Mouse (Mus musculus) CH12.LX (cell line): ENCODE measurements at regions not wholly inside any gene's neighbourhood (a gene's known extent, or its start where the extent isn't known, plus 50 kb on each side); places are given as distances from the start of the nearest gene placed in this dataset.

Experiments
- DNase-seq: peaks from one replicate; pipeline ENCODE4 v3.0.0-alpha.2; 2013; ENCODE audit errors: extremely low read depth
- H3K27ac ChIP-seq: 2 replicates; pipeline ENCODE4 v1.5.1; 2012; ENCODE audit warnings: low read depth, mild to moderate bottlenecking, control low read depth, moderate library complexity; ENCODE audit not compliant: insufficient read depth
- H3K27me3 ChIP-seq: replicated peaks from 2 replicates; pipeline ENCODE3; 2012; ENCODE audit warnings: inconsistent platforms
- H3K36me3 ChIP-seq, 2 experiments: replicated peaks in 1 of 2; 2 replicates each; pipeline versions ENCODE3 to v1.6.1; 2012; ENCODE audit warnings: inconsistent platforms in 1 of 2, low read length in 1 of 2, mild to moderate bottlenecking in 1 of 2, mixed read lengths in 1 of 2, moderate library complexity in 1 of 2; ENCODE audit not compliant: control insufficient read depth in 1 of 2, insufficient read depth in 1 of 2
- H3K4me1 ChIP-seq, 2 experiments: 2 replicates each; pipeline ENCODE4 v1.6.1; 2012; ENCODE audit warnings: inconsistent platforms in 1 of 2, moderate library complexity in 1 of 2; ENCODE audit not compliant: insufficient read depth in 2 of 2, control insufficient read depth in 1 of 2
- H3K4me2 ChIP-seq: 2 replicates; pipeline ENCODE4 v1.6.1; 2012; ENCODE audit warnings: low read depth, mild to moderate bottlenecking, control low read depth; ENCODE audit not compliant: poor library complexity, insufficient read depth, severe bottlenecking
- H3K4me3 ChIP-seq, 3 experiments: fragments of 150-350 bp in 1 of 3; sonication (generic) in 1 of 3; replicated peaks in 1 of 3; 2 replicates each; pipeline versions ENCODE3 to v1.5.1; 2011 to 2012; ENCODE audit warnings: low read depth in 2 of 3, low read length in 2 of 3, mild to moderate bottlenecking in 2 of 3, moderate library complexity in 2 of 3, control low read depth in 1 of 3, improper control_type of control experiment in 1 of 3, inconsistent platforms in 1 of 3, mixed read lengths in 1 of 3; ENCODE audit not compliant: poor library complexity in 1 of 3
- H3K79me2 ChIP-seq: replicated peaks from 2 replicates; pipeline ENCODE4 v1.6.1; 2012; ENCODE audit warnings: mild to moderate bottlenecking, moderate library complexity; ENCODE audit not compliant: control insufficient read depth, poor library complexity, insufficient read depth, severe bottlenecking; ENCODE audit errors: extremely low read depth
- H3K9ac ChIP-seq: 2 replicates; pipeline ENCODE4 v1.6.1; 2012; ENCODE audit warnings: low read depth, mild to moderate bottlenecking, control low read depth, moderate library complexity; ENCODE audit not compliant: insufficient read depth
- H3K9me3 ChIP-seq: replicated peaks from 2 replicates; pipeline ENCODE3; 2012; ENCODE audit warnings: low read length, inconsistent platforms, mixed read lengths
- BHLHE40 ChIP-seq: IDR thresholded peaks from 2 replicates; pipeline ENCODE4 v1.6.1; 2011; ENCODE audit warnings: mild to moderate bottlenecking, low read depth, low read length, improper control_type of control experiment
- CHD2 ChIP-seq: IDR thresholded peaks from 2 replicates; pipeline ENCODE4 v1.6.1; 2011; ENCODE audit warnings: low read length, improper control_type of control experiment
- ELF1 ChIP-seq: IDR thresholded peaks from 2 replicates; pipeline ENCODE4 v1.6.1; 2014; ENCODE audit warnings: low read depth, mild to moderate bottlenecking, inconsistent platforms, low read length, improper control_type of control experiment
- ETS1 ChIP-seq: conservative IDR thresholded peaks from 2 replicates; pipeline ENCODE4 v1.6.1; 2012; ENCODE audit warnings: low read depth, mild to moderate bottlenecking, inconsistent platforms, low read length, improper control_type of control experiment, moderate library complexity
- HCFC1 ChIP-seq: IDR thresholded peaks from 2 replicates; pipeline ENCODE4 v1.6.1; 2012; ENCODE audit warnings: low read depth, mild to moderate bottlenecking, inconsistent platforms, low read length, improper control_type of control experiment
- JUND ChIP-seq: conservative IDR thresholded peaks from 2 replicates; pipeline ENCODE4 v1.6.1; 2011; ENCODE audit warnings: low read depth, low read length, improper control_type of control experiment
- MAFK ChIP-seq: IDR thresholded peaks from 2 replicates; pipeline ENCODE4 v1.6.1; 2011; ENCODE audit warnings: low read length, improper control_type of control experiment; ENCODE audit not compliant: insufficient replicate concordance
- MAX ChIP-seq: IDR thresholded peaks from 2 replicates; pipeline ENCODE4 v1.6.1; 2011; ENCODE audit warnings: low read length, improper control_type of control experiment
- NELFE ChIP-seq: IDR thresholded peaks from 2 replicates; pipeline ENCODE4 v1.6.1; 2011; ENCODE audit warnings: low read depth, low read length, improper control_type of control experiment
- NRF1 ChIP-seq: IDR thresholded peaks from 2 replicates; pipeline ENCODE4 v1.6.1; 2014; ENCODE audit warnings: low read depth, mild to moderate bottlenecking, inconsistent platforms, low read length, improper control_type of control experiment, moderate library complexity
- PAX5 ChIP-seq: IDR thresholded peaks from 2 replicates; pipeline ENCODE4 v1.6.1; 2012; ENCODE audit warnings: low read length, inconsistent platforms, mixed read lengths
- POLR2A ChIP-seq: IDR thresholded peaks from 2 replicates; pipeline ENCODE4 v1.6.1; 2011; ENCODE audit warnings: low read depth, mild to moderate bottlenecking, improper control_type of control experiment, low read length
- POLR2AphosphoS2 ChIP-seq: IDR thresholded peaks from 2 replicates; pipeline ENCODE4 v1.6.1; 2011; ENCODE audit warnings: low read depth, low read length, improper control_type of control experiment
- SMC3 ChIP-seq: IDR thresholded peaks from 2 replicates; pipeline ENCODE4 v1.6.1; 2011; ENCODE audit warnings: low read depth, low read length, improper control_type of control experiment
- TBP ChIP-seq: conservative IDR thresholded peaks from 2 replicates; pipeline ENCODE4 v1.6.1; 2011; ENCODE audit warnings: low read depth, low read length, improper control_type of control experiment
- ZC3H11A ChIP-seq: IDR thresholded peaks from 2 replicates; pipeline ENCODE4 v1.6.1; 2012; ENCODE audit warnings: low read depth, mild to moderate bottlenecking, inconsistent platforms, low read length, improper control_type of control experiment
- ZMIZ1 ChIP-seq: IDR thresholded peaks from 2 replicates; pipeline ENCODE4 v1.6.1; 2012; ENCODE audit warnings: low read depth, mild to moderate bottlenecking, inconsistent platforms, low read length, improper control_type of control experiment
- ZNF384 ChIP-seq: IDR thresholded peaks from 2 replicates; pipeline ENCODE4 v1.6.1; 2012; ENCODE audit warnings: low read depth, low read length, improper control_type of control experiment, inconsistent platforms
- dilution Hi-C: fragments of 300-500 bp; cut with MboI; formaldehyde crosslinking; loops from 2 replicates; pipeline ENCODE4 v1.14.3; 2020; ENCODE audit warnings: low sequenced_read_pairs; ENCODE audit not compliant: extremely low pct_unique_long_range_greater_than_20kb, extremely low pct_ligation_motif_present
- in situ Hi-C: fragments of 300-500 bp; cut with MboI; formaldehyde crosslinking; loops from 3 replicates; pipeline ENCODE4 v1.14.3; 2019; ENCODE audit warnings: low sequenced_read_pairs, low pct_ligation_motif_present, low pct_unique_long_range_greater_than_20kb, mixed read lengths

- Histone ChIP-seq H3K9ac (no peak overlapping the region), H3K4me3 (no peak overlapping the region), H3K27me3 (no peaks in the 10 kb centered on the region), H3K9me3 (no peaks in the 10 kb centered on the region), H3K27ac (no peak overlapping the region), H3K36me3 (no peaks in the 10 kb centered on the region), H3K4me1 (peaks cover 6 to 18% of the 10 kb centered on the region in 2 experiments), H3K79me2 (no peaks in the 10 kb centered on the region), H3K4me2 (no peak overlapping the region)
- DNase-seq = no peak
- dilution Hi-C loops = no loop called here
- no peak for TF ChIP-seq CHD2
- no peak for TF ChIP-seq SMC3
- TF ChIP-seq POLR2A = no peak
- TF ChIP-seq NELFE = no peak
- TF ChIP-seq HCFC1 = no peak
- no peak for TF ChIP-seq NRF1
- TF ChIP-seq ELF1 = no peak
- no peak for TF ChIP-seq MAFK
- TF ChIP-seq TBP = no peak
- TF ChIP-seq POLR2AphosphoS2 = no peak
- no peak for TF ChIP-seq ZC3H11A
- in situ Hi-C loops = no loop called here
Measured at GRCm38 (mm10) chr3:121597988-121598387, 65.8 kb upstream of the Slc44a3 start.

GRCm38 (mm10) chr3:121597203-121597602 is 65.0 kb upstream of the Slc44a3 start:
- Histone ChIP-seq H3K9me3 (no peaks in the 10 kb centered on the region), H3K4me2 (no peak overlapping the region), H3K36me3 (no peaks in the 10 kb centered on the region), H3K9ac (no peak overlapping the region), H3K27me3 (no peaks in the 10 kb centered on the region), H3K27ac (no peak overlapping the region), H3K79me2 (no peaks in the 10 kb centered on the region), H3K4me3 (no peak overlapping the region), H3K4me1 (peaks cover 6 to 17% of the 10 kb centered on the region in 2 experiments)
- dilution Hi-C loops (no loop called here), in situ Hi-C loops (no loop called here)
- DNase-seq = no peak
- TF ChIP-seq BHLHE40 = no peak
- TF ChIP-seq HCFC1 = no peak
- no peak for TF ChIP-seq MAX
- no peak for TF ChIP-seq PAX5
- TF ChIP-seq ZMIZ1 = no peak
- TF ChIP-seq ZNF384 = no peak
- no peak for TF ChIP-seq JUND
- TF ChIP-seq MAFK = no peak
- TF ChIP-seq SMC3 = no peak
- TF ChIP-seq ETS1 = no peak
- TF ChIP-seq NELFE = no peak
